Mouse (Mus musculus) E14TG2a.4 (cell line): ENCODE measurements at regions not wholly inside any gene's neighbourhood (a gene's known extent, or its start where the extent isn't known, plus 50 kb on each side); places are given as distances from the start of the nearest gene placed in this dataset.

ENCODE experiments used
- CTCF ChIP-seq: conservative IDR thresholded peaks from 2 replicates; pipeline ENCODE4 v1.5.1; 2014; ENCODE audit warnings: low read length
- NANOG ChIP-seq: IDR thresholded peaks from 2 replicates; pipeline ENCODE4 v1.6.1; 2014; ENCODE audit warnings: borderline replicate concordance, low read length, mixed read lengths
- POU5F1 ChIP-seq: IDR thresholded peaks from 2 replicates; pipeline ENCODE4 v1.6.1; 2014; ENCODE audit warnings: low read length, borderline replicate concordance

DNA sequence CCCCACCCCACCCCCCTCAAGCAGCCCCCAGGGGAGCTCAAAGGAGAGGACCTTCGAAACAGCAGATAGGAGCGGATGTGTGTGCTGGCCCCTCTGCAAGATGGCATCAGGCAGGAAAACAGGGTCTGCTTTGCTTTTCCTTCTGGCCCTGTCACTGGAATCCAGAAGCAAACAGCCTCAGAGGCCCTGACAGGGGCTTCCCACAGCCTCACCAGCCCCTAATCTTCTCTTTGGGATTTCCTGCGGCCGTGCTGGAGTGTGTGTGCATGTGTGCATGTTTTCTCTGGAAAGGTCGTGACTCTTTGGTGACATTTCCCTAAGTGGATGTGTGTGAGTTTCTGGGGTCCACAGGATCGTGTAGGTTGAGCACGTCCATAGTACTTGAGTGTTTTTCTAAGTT, 71.1 kb upstream of the Irx6 start:
- TF ChIP-seq CTCF: no peak
- no peak for TF ChIP-seq NANOG
- no peak for TF ChIP-seq POU5F1
